In genomic region chr2:65443082-65443481, GRCm38 (mm10) we compare ENCODE assay signal across 25 mouse cellular contexts.
"Had no signal": no experiment of that assay in that cellular context is flagged by ENCODE, and none has a peak within 500 bp of the region (broad histone marks: within the 10 kb centered on the region; RNA-seq: fewer than 3 reads in every experiment).

No protein-coding gene starts in this region.

- H3K4me2 ChIP-seq: embryonic facial prominence, embryonic 12.5 days; embryonic facial prominence, embryonic 13.5 days; embryonic facial prominence, embryonic 15.5 days; forebrain, embryonic 12.5 days; forebrain, embryonic 13.5 days; forebrain, embryonic 15.5 days had no signal

- H3K27me3 ChIP-seq: embryonic facial prominence, embryonic 12.5 days; embryonic facial prominence, embryonic 13.5 days; embryonic facial prominence, embryonic 15.5 days; forebrain, embryonic 12.5 days; forebrain, embryonic 13.5 days; forebrain, embryonic 15.5 days had no signal

- H3K36me3 ChIP-seq: embryonic facial prominence, embryonic 10.5 days; embryonic facial prominence, embryonic 12.5 days; embryonic facial prominence, embryonic 13.5 days; embryonic facial prominence, embryonic 15.5 days; forebrain, embryonic 10.5 days; forebrain, embryonic 12.5 days; forebrain, embryonic 15.5 days had no signal

- DNase-seq: cerebellum, adult 8-10 months; cerebellum, adult 9-10 months; cerebellum, adult 9-11 months; cerebellum, postnatal 10 days; cerebellum, postnatal 14 days; cerebellum, postnatal 36 days; embryo, embryonic 11 days; forebrain, postnatal 0 days; gastrocnemius, adult 2 months; gastrocnemius, postnatal 10 days; gastrocnemius, postnatal 14 days; gastrocnemius, postnatal 25 days; gastrocnemius, postnatal 36 days; heart, adult 11 months; heart, adult 18-20 months; heart, adult 2 months had no signal

- H3K4me3 ChIP-seq: embryonic facial prominence, embryonic 10.5 days; embryonic facial prominence, embryonic 12.5 days; embryonic facial prominence, embryonic 13.5 days; embryonic facial prominence, embryonic 15.5 days; erythroblast, embryonic 14.5 days; forebrain, embryonic 10.5 days; forebrain, embryonic 12.5 days; forebrain, embryonic 13.5 days; forebrain, embryonic 15.5 days; gastrocnemius, adult 2 months; heart, adult 2 months had no signal
